In genomic region chr14:111674664-111675147, GRCm38 (mm10) we compare ENCODE assay signal across 9 mouse cellular contexts. TPM values are rescaled to one million over a fixed set of nuclear protein-coding genes. Genes with fewer than 3 reads are reported as not detected.
A peak's percentile ranks its signal among the peaks of the same experiment; 100 is the strongest.
DNase-seq lines count a peak whose midpoint lies in the region; ATAC-seq and TF ChIP-seq lines count a peak whose summit lies in the region.
"Had no signal": no experiment of that assay in that cellular context is flagged by ENCODE, and none has a peak within 500 bp of the region (broad histone marks: within the 10 kb centered on the region; RNA-seq: fewer than 3 reads in every experiment).

Gene Slitrk5 (plus strand): TSS chr14:111675097.

- under 1% methylated on average over 22 of the region's 22 CpGs for WGBS in hindbrain, postnatal 0 days

- no peaks in the 10 kb centered on the region for H3K4me1 ChIP-seq in hindbrain, postnatal 0 days (ENCODE audit: insufficient read depth, low read length)

- H3K9me3 ChIP-seq in hindbrain, postnatal 0 days (ENCODE audit: low read length), result no peaks in the 10 kb centered on the region

- no peaks in the 10 kb centered on the region for H3K36me3 ChIP-seq in hindbrain, postnatal 0 days (ENCODE audit: insufficient read depth, low read length)

- peak within 1 kb of the TSS; percentile 64 for H3K4me2 ChIP-seq in hindbrain, postnatal 0 days (ENCODE audit: low read depth, low read length)

- peak; percentile 97 for TF ChIP-seq CTCF in hindbrain, postnatal 0 days (IDR thresholded peaks at IDR 0.05; ENCODE audit: low read depth)

- H3K27me3 ChIP-seq in hindbrain, postnatal 0 days (ENCODE audit: insufficient read depth, low read length), result no peaks in the 10 kb centered on the region

- peak within 1 kb of the TSS; percentile 96 for H3K9ac ChIP-seq in hindbrain, postnatal 0 days (replicated peaks; ENCODE audit: low read length)

- peak within 1 kb of the TSS; percentile 98 for H3K27ac ChIP-seq in hindbrain, postnatal 0 days
- H3K27ac ChIP-seq: macrophage had no signal

- peak; percentile 69 for ATAC-seq in hindbrain, postnatal 0 days

- H3K4me3 ChIP-seq in hindbrain, postnatal 0 days (ENCODE audit: low read length), result peak within 1 kb of the TSS; percentile 68

- DNase-seq in adrenal gland, postnatal 36 days, result peak; percentile 84 to 85
- DNase-seq in embryo, embryonic 11 days, result peak; percentile 93
- peak; percentile 79 for DNase-seq in gastrocnemius, postnatal 14 days
- peak; percentile 95 for DNase-seq in hindbrain, postnatal 0 days (ENCODE audit: low spot score)
- peak; percentile 87 for DNase-seq in left cerebral cortex, adult 11 months (ENCODE audit: low spot score)
- DNase-seq in lung, postnatal 10 days, result peak; percentile 80
- DNase-seq in retina, postnatal 1 day, result peak; percentile 93
- DNase-seq in adipocyte (ENCODE audit: low spot score), result no peak

- intact Hi-C loops in gastrocnemius, postnatal 14 days (cut with DNase I; ENCODE audit: low total_unique reads), result no loop called here

RNA-seq across cellular contexts. Expression of gene Slitrk5, which starts in this region (rescaled TPM):
- under 1 TPM; 0.10 to 0.16 TPM for total RNA-seq in adrenal gland, postnatal 36 days (2021)
- under 1 TPM; 0.07 to 0.21 TPM for total RNA-seq in gastrocnemius, postnatal 14 days (2021)
- 55.5 and 60.5 TPM in 2 replicates for total RNA-seq in hindbrain, postnatal 0 days (2014; rRNA removed)
- 30.7 and 31.4 TPM in 2 replicates for polyA plus RNA-seq in hindbrain, postnatal 0 days (2015; fragmentation: Nextera tagmentation; extraction: Ambion mirVana)
- polyA plus RNA-seq: macrophage had no signal

Comparison
In these comparisons a context has a peak if more than half of its experiments do, and no peak if none do; other contexts are left out.
1. RNA of gene Slitrk5 (total RNA-seq): 55.5 to 60.5 TPM in hindbrain, postnatal 0 days; 0.07 to 0.21 TPM in gastrocnemius, postnatal 14 days and 0.10 to 0.16 TPM in adrenal gland, postnatal 36 days; every median in the first group is over 10 times any median in the second.
2. Peak in DNase-seq in adrenal gland, postnatal 36 days; RNA of the gene not detected or under 1 TPM.
3. Peak in DNase-seq in gastrocnemius, postnatal 14 days; RNA of the gene not detected or under 1 TPM.